Mouse (Mus musculus) embryonic fibroblast, embryonic 13.5 days (primary cell): Measurements from ENCODE around the gene Prrc2a.

Experiments
- CTCF ChIP-seq: IDR thresholded peaks from 2 replicates; pipeline ENCODE4 v1.5.1; 2011; ENCODE audit warnings: mild to moderate bottlenecking, control low read depth, low read length, moderate library complexity, borderline replicate concordance; ENCODE audit not compliant: insufficient read depth
- POLR2A ChIP-seq: IDR thresholded peaks from 2 replicates; pipeline ENCODE4 v1.6.1; 2011; ENCODE audit warnings: low read depth, mild to moderate bottlenecking, control low read depth, low read length, moderate library complexity

GRCm38 (mm10) chr17:35104079-35104478, 60.6 kb downstream of the Prrc2a start:
- TF ChIP-seq CTCF (no peak), POLR2A (no peak)
